Mouse (Mus musculus) forebrain, embryonic 14.5 days (tissue): ENCODE data around the gene Stard13. TPM values are rescaled to one million over a fixed set of nuclear protein-coding genes. Genes with fewer than 3 reads are reported as not detected.

Source experiments
- ATAC-seq: fragments of 200-750 bp; cut with Nextera tagmentation; 2 replicates; pipeline ENCODE4 v1.8.0; 2017; ENCODE audit warnings: mild to moderate bottlenecking, moderate library complexity
- DNase-seq: peaks from one replicate; pipeline ENCODE4 v3.0.0-alpha.2; 2015; ENCODE audit warnings: low spot score
- H3K27ac ChIP-seq: fragments of 300-500 bp; sonication (generic); 2 replicates; pipeline ENCODE4 v1.5.1; 2014; ENCODE audit warnings: low read depth, mild to moderate bottlenecking, control low read depth, low read length, moderate library complexity
- H3K27me3 ChIP-seq: fragments of 300-500 bp; sonication (generic); replicated peaks from 2 replicates; pipeline ENCODE4 v1.6.1; 2014; ENCODE audit warnings: low read length, control low read depth, mixed read lengths; ENCODE audit not compliant: control insufficient read depth, insufficient read depth
- H3K36me3 ChIP-seq: fragments of 300-500 bp; sonication (generic); 2 replicates; pipeline ENCODE4 v1.6.1; 2014; ENCODE audit warnings: low read length, control low read depth; ENCODE audit not compliant: control insufficient read depth, insufficient read depth
- H3K4me1 ChIP-seq: fragments of 300-500 bp; sonication (generic); 2 replicates; pipeline ENCODE4 v1.6.1; 2014; ENCODE audit warnings: antibody characterized with exemption, low read length, control low read depth; ENCODE audit not compliant: control insufficient read depth, insufficient read depth
- H3K4me2 ChIP-seq: fragments of 300-500 bp; sonication (generic); 2 replicates; pipeline ENCODE4 v1.6.1; 2014; ENCODE audit warnings: mild to moderate bottlenecking, control low read depth, low read length
- H3K4me3 ChIP-seq: fragments of 300-500 bp; sonication (generic); 2 replicates; pipeline ENCODE4 v1.5.1; 2014; ENCODE audit warnings: low read depth, low read length, control low read depth
- H3K9ac ChIP-seq: fragments of 300-500 bp; sonication (generic); 2 replicates; pipeline ENCODE4 v1.6.1; 2014; ENCODE audit warnings: mild to moderate bottlenecking, low read length, control low read depth, moderate library complexity
- H3K9me3 ChIP-seq: fragments of 300-500 bp; sonication (generic); replicated peaks from 2 replicates; pipeline ENCODE4 v1.6.1; 2016; ENCODE audit warnings: low read length, control low read depth, mixed read lengths; ENCODE audit not compliant: control insufficient read depth
- WGBS: fragments of 180-500 bp; shearing (Covaris S2); extraction: QIAGEN DNeasy Blood & Tissue Kit; methylation state at CpG from one replicate; pipeline ENCODE4 v1.1.7; 2014; 5-methylcytosine and 5-hydroxymethylcytosine counted together
- polyA plus RNA-seq: library from polyadenylated mRNA; unstranded; fragments of >200 nt; fragmentation: Nextera tagmentation; extraction: Ambion mirVana; gene quantifications from 2 replicates; pipeline ENCODE4 v1.2.1, GENCODE M21; 2014

Gene Stard13
- polyA plus RNA-seq, 1 experiment from 2014 or later, result 2.0 TPM

- no peak overlapping the region for H3K27ac ChIP-seq
- H3K27me3 ChIP-seq, result no peaks in the 10 kb centered on the region
- ATAC-seq (no peak), DNase-seq (no peak)
- H3K4me2 ChIP-seq, result no peak overlapping the region
- H3K4me1 ChIP-seq, result no peaks in the 10 kb centered on the region
- 89% methylated on average over 6 of the region's 6 CpGs for WGBS
- H3K9ac ChIP-seq, result no peak overlapping the region
- no peaks in the 10 kb centered on the region for H3K9me3 ChIP-seq
- H3K4me3 ChIP-seq, result no peak overlapping the region
- H3K36me3 ChIP-seq, result no peaks in the 10 kb centered on the region
Observed at GRCm38 (mm10) chr5:151165381-151166016, 68.1 kb downstream of the Stard13 start.

- 74% methylated on average over 4 of the region's 4 CpGs for WGBS
- H3K36me3 ChIP-seq, result no peaks in the 10 kb centered on the region
- no peak for ATAC-seq
Observed at GRCm38 (mm10) chr5:151164815-151165214, 68.8 kb downstream of the Stard13 start.

GRCm38 (mm10) chr5:151162642-151163041 is 71.0 kb downstream of the Stard13 start:
- 92% methylated on average over 3 of the region's 3 CpGs for WGBS
- no peak for DNase-seq
- H3K9ac ChIP-seq, result no peak overlapping the region

More at GRCm38 (mm10) chr5:151164815-151165214, 68.8 kb downstream of the Stard13 start:
- Histone ChIP-seq H3K27me3 (no peaks in the 10 kb centered on the region), H3K4me3 (no peak overlapping the region), H3K4me2 (no peak overlapping the region), H3K9me3 (no peaks in the 10 kb centered on the region), H3K27ac (no peak overlapping the region), H3K9ac (no peak overlapping the region), H3K4me1 (no peaks in the 10 kb centered on the region)
- no peak for DNase-seq

GRCm38 (mm10) chr5:151155247-151155646 is 78.4 kb downstream of the Stard13 start:
- no peaks in the 10 kb centered on the region for H3K27me3 ChIP-seq
- no peaks in the 10 kb centered on the region for H3K9me3 ChIP-seq
- 90% methylated on average over 1 of the region's 1 CpGs for WGBS
- no peak overlapping the region for H3K4me2 ChIP-seq
- H3K36me3 ChIP-seq, result no peaks in the 10 kb centered on the region
- no peak overlapping the region for H3K4me3 ChIP-seq
- DNase-seq, result no peak
- H3K4me1 ChIP-seq, result no peaks in the 10 kb centered on the region
- no peak overlapping the region for H3K27ac ChIP-seq
- no peak overlapping the region for H3K9ac ChIP-seq
- ATAC-seq, result no peak

More at GRCm38 (mm10) chr5:151162642-151163041, 71.0 kb downstream of the Stard13 start:
- Histone ChIP-seq H3K4me1 (no peaks in the 10 kb centered on the region), H3K27me3 (no peaks in the 10 kb centered on the region), H3K4me2 (no peak overlapping the region), H3K36me3 (no peaks in the 10 kb centered on the region), H3K9me3 (no peaks in the 10 kb centered on the region), H3K4me3 (no peak overlapping the region), H3K27ac (no peak overlapping the region)
- no peak for ATAC-seq

- DNase-seq (no peak), ATAC-seq (no peak)
- H3K4me2 ChIP-seq, result no peak overlapping the region
- 41% methylated on average over 3 of the region's 3 CpGs for WGBS
- H3K27ac ChIP-seq, result no peak overlapping the region
- H3K27me3 ChIP-seq, result no peaks in the 10 kb centered on the region
- H3K36me3 ChIP-seq, result no peaks in the 10 kb centered on the region
- H3K9ac ChIP-seq, result no peak overlapping the region
- no peak overlapping the region for H3K4me3 ChIP-seq
- H3K9me3 ChIP-seq, result no peaks in the 10 kb centered on the region
- no peaks in the 10 kb centered on the region for H3K4me1 ChIP-seq
Observed at GRCm38 (mm10) chr5:151154780-151155179, 78.9 kb downstream of the Stard13 start.

GRCm38 (mm10) chr5:151154030-151154429 is 79.6 kb downstream of the Stard13 start:
- no peak overlapping the region for H3K27ac ChIP-seq
- 67% methylated on average over 4 of the region's 4 CpGs for WGBS
- H3K9ac ChIP-seq, result no peak overlapping the region
- ATAC-seq, result no peak
- H3K4me3 ChIP-seq, result no peak overlapping the region
- no peaks in the 10 kb centered on the region for H3K27me3 ChIP-seq
- H3K36me3 ChIP-seq, result no peaks in the 10 kb centered on the region
- no peaks in the 10 kb centered on the region for H3K4me1 ChIP-seq
- no peak for DNase-seq
- no peak overlapping the region for H3K4me2 ChIP-seq
- H3K9me3 ChIP-seq, result no peaks in the 10 kb centered on the region

- H3K27ac ChIP-seq, result no peak overlapping the region
- H3K36me3 ChIP-seq, result no peaks in the 10 kb centered on the region
- H3K9ac ChIP-seq, result no peak overlapping the region
- no peaks in the 10 kb centered on the region for H3K4me1 ChIP-seq
- H3K27me3 ChIP-seq, result no peaks in the 10 kb centered on the region
- DNase-seq (peak; percentile 44), ATAC-seq (no peak)
- H3K4me2 ChIP-seq, result no peak overlapping the region
- no peak overlapping the region for H3K4me3 ChIP-seq
- WGBS, result 74% methylated on average over 9 of the region's 9 CpGs
- no peaks in the 10 kb centered on the region for H3K9me3 ChIP-seq
Observed at GRCm38 (mm10) chr5:151151549-151151948, 82.1 kb downstream of the Stard13 start.

DNA sequence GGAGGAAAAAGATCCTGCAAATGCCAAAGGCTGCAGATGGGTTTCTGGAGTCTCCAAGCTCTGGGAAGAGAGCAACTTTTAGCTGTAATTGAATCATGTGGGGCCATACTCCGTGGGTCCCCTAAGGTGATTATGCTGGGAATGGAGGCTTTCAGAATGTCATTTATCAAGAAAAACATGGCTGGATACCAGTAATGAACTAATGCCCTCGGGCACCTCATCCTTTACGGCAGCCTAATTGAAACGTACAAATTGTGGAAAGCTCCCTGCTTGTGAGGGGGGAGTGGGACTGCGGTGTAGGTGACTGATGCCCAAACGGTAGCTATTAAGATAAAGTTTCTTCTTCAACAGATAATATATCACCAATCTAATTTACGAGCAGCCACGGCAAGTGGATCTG is 84.1 kb downstream of the Stard13 start:
- no peaks in the 10 kb centered on the region for H3K27me3 ChIP-seq
- H3K4me3 ChIP-seq, result no peak overlapping the region
- no peak for ATAC-seq
- 51% methylated on average over 8 of the region's 8 CpGs for WGBS
- DNase-seq, result no peak
- H3K9me3 ChIP-seq, result no peaks in the 10 kb centered on the region
- no peaks in the 10 kb centered on the region for H3K36me3 ChIP-seq
- H3K4me2 ChIP-seq, result no peak overlapping the region
- no peak overlapping the region for H3K9ac ChIP-seq
- H3K4me1 ChIP-seq, result no peaks in the 10 kb centered on the region
- H3K27ac ChIP-seq, result no peak overlapping the region

DNA sequence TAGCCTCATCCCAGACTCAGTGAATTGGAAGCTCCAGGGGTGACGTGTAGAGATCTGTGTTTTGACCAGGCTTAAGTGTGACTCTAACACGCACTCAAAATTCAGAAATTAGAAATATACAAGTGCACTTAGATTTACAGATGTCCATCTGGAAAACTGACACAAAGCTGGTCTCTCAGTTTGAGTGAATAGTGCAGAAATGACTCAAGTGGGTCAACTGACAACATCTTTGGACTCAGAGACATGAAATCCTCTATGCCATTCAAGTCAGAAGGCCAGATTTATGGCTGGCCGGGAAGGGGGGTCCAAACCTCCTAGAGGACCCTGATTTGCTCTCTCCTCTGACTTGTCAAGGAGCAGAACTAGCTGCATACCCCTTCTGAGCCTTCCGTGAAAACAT is 85.6 kb downstream of the Stard13 start:
- H3K9me3 ChIP-seq, result no peaks in the 10 kb centered on the region
- 85% methylated on average over 4 of the region's 4 CpGs for WGBS
- no peak overlapping the region for H3K4me3 ChIP-seq

More for the DNA sequence above, 85.6 kb downstream of the Stard13 start:
- no peak for DNase-seq
- no peak overlapping the region for H3K9ac ChIP-seq
- H3K4me2 ChIP-seq, result no peak overlapping the region
- no peak overlapping the region for H3K27ac ChIP-seq
- H3K4me1 ChIP-seq, result no peaks in the 10 kb centered on the region
- no peak for ATAC-seq
- H3K36me3 ChIP-seq, result no peaks in the 10 kb centered on the region
- no peaks in the 10 kb centered on the region for H3K27me3 ChIP-seq
